Comparison of ENCODE assay signal across 33 mouse cellular contexts in genomic region chr12:31568661-31569060, GRCm38 (mm10). TPM values are rescaled to one million over a fixed set of nuclear protein-coding genes. Genes with fewer than 3 reads are reported as not detected.
DNase-seq lines count a peak whose midpoint lies in the region; ATAC-seq and TF ChIP-seq lines count a peak whose summit lies in the region.
"Had no signal": no experiment of that assay in that cellular context is flagged by ENCODE, and none has a peak within 500 bp of the region (broad histone marks: within the 10 kb centered on the region; RNA-seq: fewer than 3 reads in every experiment).

No protein-coding gene starts in this region.

- no peaks in the 10 kb centered on the region for H3K36me3 ChIP-seq in lung, postnatal 0 days (ENCODE audit: insufficient read depth, low read length)
- no peaks in the 10 kb centered on the region for H3K36me3 ChIP-seq in heart, embryonic 13.5 days
- H3K36me3 ChIP-seq in kidney, embryonic 16.5 days (ENCODE audit: insufficient read depth, low read length), result no peaks in the 10 kb centered on the region
- H3K36me3 ChIP-seq in intestine, postnatal 0 days (ENCODE audit: control insufficient read depth, insufficient read depth), result no peaks in the 10 kb centered on the region
- H3K36me3 ChIP-seq: G1E; liver, embryonic 12.5 days; neural tube, embryonic 15.5 days had no signal

- no peak overlapping the region for H3K27ac ChIP-seq in lung, postnatal 0 days (ENCODE audit: low read length)
- H3K27ac ChIP-seq in heart, embryonic 13.5 days (replicated peaks), result peak overlapping the region; percentile 80
- H3K27ac ChIP-seq in kidney, embryonic 16.5 days (ENCODE audit: low read length), result no peak overlapping the region
- no peak overlapping the region for H3K27ac ChIP-seq in intestine, postnatal 0 days (ENCODE audit: low read depth, low read length)
- H3K27ac ChIP-seq: gastrocnemius, adult 2 months; hindbrain, embryonic 14.5 days; liver, embryonic 12.5 days; macrophage; neural tube, embryonic 15.5 days had no signal

- DNase-seq in lung, postnatal 0 days (ENCODE audit: low spot score), result peak; percentile 50
- DNase-seq in lung, postnatal 25 days (ENCODE audit: low spot score), result no peak
- peak; percentile 46 to 56 for DNase-seq in heart, postnatal 10 days
- DNase-seq in kidney, postnatal 10 days, result no peak
- DNase-seq: adrenal gland, postnatal 10 days; cerebellum, adult 18-20 months; cerebellum, postnatal 10 days; gastrocnemius, adult 2 months; gastrocnemius, postnatal 36 days; kidney, adult 11 months; kidney, postnatal 36 days; left cerebral cortex, postnatal 4 days; liver, postnatal 0 days; midbrain, embryonic 14.5 days; right cerebral cortex, adult 18-20 months; spleen, adult 18-20 months; thymus, postnatal 14 days had no signal

- intact Hi-C loops in heart, postnatal 10 days (cut with DNase I), result no loop called here

- H3K27me3 ChIP-seq in lung, postnatal 0 days (replicated peaks; ENCODE audit: insufficient read depth, low read length), result no peaks in the 10 kb centered on the region
- H3K27me3 ChIP-seq in heart, embryonic 13.5 days (replicated peaks), result no peaks in the 10 kb centered on the region
- H3K27me3 ChIP-seq in kidney, embryonic 16.5 days (ENCODE audit: insufficient read depth, low read length), result no peaks in the 10 kb centered on the region; the same call in 1 of the 2 replicates
- H3K27me3 ChIP-seq in intestine, postnatal 0 days (replicated peaks; ENCODE audit: control insufficient read depth, insufficient read depth, low read length), result no peaks in the 10 kb centered on the region
- H3K27me3 ChIP-seq: neural tube, embryonic 15.5 days had no signal

- H3K4me1 ChIP-seq in lung, postnatal 0 days (ENCODE audit: insufficient read depth, low read depth, low read length), result no peaks in the 10 kb centered on the region
- peaks cover 27% of the 10 kb centered on the region for H3K4me1 ChIP-seq in heart, embryonic 13.5 days
- 0 out of 2 replicates have a peak, but pooled peaks cover 4% of the 10 kb centered on the region for H3K4me1 ChIP-seq in kidney, embryonic 16.5 days (ENCODE audit: insufficient read depth, low read length)
- no peaks in the 10 kb centered on the region for H3K4me1 ChIP-seq in intestine, postnatal 0 days (replicated peaks; ENCODE audit: control insufficient read depth, insufficient read depth, low read length)
- H3K4me1 ChIP-seq: liver, embryonic 12.5 days; neural tube, embryonic 15.5 days had no signal

- no peaks in the 10 kb centered on the region for H3K9me3 ChIP-seq in lung, postnatal 0 days (ENCODE audit: low read length)
- no peaks in the 10 kb centered on the region for H3K9me3 ChIP-seq in heart, embryonic 13.5 days
- no peaks in the 10 kb centered on the region for H3K9me3 ChIP-seq in kidney, embryonic 16.5 days (ENCODE audit: low read length)
- H3K9me3 ChIP-seq in intestine, postnatal 0 days (ENCODE audit: control insufficient read depth), result no peaks in the 10 kb centered on the region
- H3K9me3 ChIP-seq: G1E; liver, embryonic 12.5 days; neural tube, embryonic 15.5 days had no signal

- TF ChIP-seq CTCF in lung, postnatal 0 days (IDR thresholded peaks at IDR 0.05), result no peak
- TF ChIP-seq CTCF in intestine, postnatal 0 days (IDR thresholded peaks at IDR 0.05; ENCODE audit: low read depth), result no peak

- no peak for TF ChIP-seq EP300 in lung, postnatal 0 days (IDR thresholded peaks at IDR 0.05)

- no peak for ATAC-seq in lung, postnatal 0 days
- ATAC-seq in heart, embryonic 13.5 days (ENCODE audit: extremely low read depth, insufficient number of reproducible peaks, low FRiP score, low TSS enrichment), result peak; percentile 40; the same call in 1 of the 2 replicates
- no peak for ATAC-seq in kidney, embryonic 16.5 days (ENCODE audit: low FRiP score, low TSS enrichment)
- ATAC-seq in intestine, postnatal 0 days, result no peak
- ATAC-seq: forebrain, embryonic 16.5 days; liver, embryonic 12.5 days; liver, postnatal 0 days had no signal

- H3K4me2 ChIP-seq in lung, postnatal 0 days (replicated peaks; ENCODE audit: low read depth, low read length), result no peak overlapping the region
- no peak overlapping the region for H3K4me2 ChIP-seq in heart, embryonic 13.5 days
- H3K4me2 ChIP-seq in kidney, embryonic 16.5 days (replicated peaks; ENCODE audit: low read depth, low read length), result no peak overlapping the region
- no peak overlapping the region for H3K4me2 ChIP-seq in intestine, postnatal 0 days (replicated peaks; ENCODE audit: low read depth)

- H3K4me3 ChIP-seq in lung, postnatal 0 days (ENCODE audit: low read depth, low read length), result no peak overlapping the region
- no peak overlapping the region for H3K4me3 ChIP-seq in heart, embryonic 13.5 days
- H3K4me3 ChIP-seq in kidney, embryonic 16.5 days (ENCODE audit: low read length), result no peak overlapping the region
- no peak overlapping the region for H3K4me3 ChIP-seq in intestine, postnatal 0 days (ENCODE audit: low read depth, low read length)
- H3K4me3 ChIP-seq: erythroblast, embryonic 14.5 days had no signal

- no peak overlapping the region for H3K9ac ChIP-seq in lung, postnatal 0 days (replicated peaks; ENCODE audit: low read depth)
- H3K9ac ChIP-seq in heart, embryonic 13.5 days, result no peak overlapping the region
- no peak overlapping the region for H3K9ac ChIP-seq in kidney, embryonic 16.5 days (replicated peaks; ENCODE audit: low read length)
- H3K9ac ChIP-seq in intestine, postnatal 0 days (ENCODE audit: low read depth, low read length), result no peak overlapping the region
- H3K9ac ChIP-seq: hindbrain, embryonic 14.5 days; liver, embryonic 12.5 days; liver, postnatal 0 days; neural tube, embryonic 15.5 days had no signal

RNA-seq across cellular contexts. Expression of gene Slc26a4, which starts 8.9 kb away (rescaled TPM):
- 0.54 TPM in 1 of 2 replicates, not detected in the other for polyA plus RNA-seq in lung, postnatal 0 days (2015; fragmentation: Nextera tagmentation; extraction: Ambion mirVana)
- polyA plus RNA-seq in heart, embryonic 13.5 days (2015; fragmentation: Nextera tagmentation; extraction: Ambion mirVana), result 0.16 and 0.43 TPM in 2 replicates
- under 1 TPM in 1 of 2 experiments, not detected in 1; 0.10 TPM for total RNA-seq in heart, postnatal 10 days (2021)
- 1.6 and 1.9 TPM in 2 replicates for polyA plus RNA-seq in kidney, embryonic 16.5 days (2015; fragmentation: Nextera tagmentation; extraction: Ambion mirVana)
- 0.16 and 0.27 TPM in 2 replicates for polyA plus RNA-seq in intestine, postnatal 0 days (2015; fragmentation: Nextera tagmentation; extraction: Ambion mirVana)
- total RNA-seq: common myeloid progenitor, adult 5-6 weeks; gastrocnemius, adult 2 months; gastrocnemius, postnatal 36 days; hematopoietic stem cell, adult 5-6 weeks; megakaryocyte-erythroid progenitor cell, adult 5-6 weeks had no signal
- polyA plus RNA-seq: erythroblast, embryonic 14.5 days; forebrain, embryonic 11.5 days; forebrain, embryonic 16.5 days; G1E; hindbrain, embryonic 14.5 days; liver, embryonic 12.5 days; lung, embryonic 16.5 days; macrophage; urinary bladder, adult 2 months had no signal

Comparison
In these comparisons a context has a peak if more than half of its experiments do, and no peak if none do; other contexts are left out.
1. DNase-seq: peak in lung, postnatal 0 days (single experiment) and heart, postnatal 10 days (2 of 2); none in lung, postnatal 25 days (single experiment) and kidney, postnatal 10 days (single experiment).